Mouse (Mus musculus) retina, postnatal 1 day (tissue): Measurements from ENCODE around the gene Gemin5.

Experiments used
- DNase-seq: peaks from one replicate; pipeline ENCODE4 v3.0.0-alpha.2; 2012

The Gemin5 gene

DNA sequence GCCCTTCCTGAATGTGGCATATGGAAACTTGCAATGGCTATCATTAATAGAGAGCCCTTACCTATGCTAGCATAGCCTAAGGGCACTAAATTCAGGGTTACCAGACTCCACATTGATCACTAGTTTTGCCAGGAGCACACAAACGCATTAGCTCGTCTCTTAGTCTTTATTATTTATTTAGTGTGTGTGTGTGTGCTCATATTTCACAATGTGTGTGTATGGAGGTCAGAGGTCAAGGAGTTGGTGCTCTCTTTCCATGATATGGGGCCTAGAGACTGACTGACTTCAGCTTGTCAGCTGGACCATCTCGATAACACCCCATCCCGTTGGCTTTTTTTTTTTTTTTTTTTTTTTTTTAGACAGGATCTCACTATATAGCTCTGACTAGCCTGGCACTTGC, 1.3 kb upstream of the Gemin5 start:
- no peak for DNase-seq

DNA sequence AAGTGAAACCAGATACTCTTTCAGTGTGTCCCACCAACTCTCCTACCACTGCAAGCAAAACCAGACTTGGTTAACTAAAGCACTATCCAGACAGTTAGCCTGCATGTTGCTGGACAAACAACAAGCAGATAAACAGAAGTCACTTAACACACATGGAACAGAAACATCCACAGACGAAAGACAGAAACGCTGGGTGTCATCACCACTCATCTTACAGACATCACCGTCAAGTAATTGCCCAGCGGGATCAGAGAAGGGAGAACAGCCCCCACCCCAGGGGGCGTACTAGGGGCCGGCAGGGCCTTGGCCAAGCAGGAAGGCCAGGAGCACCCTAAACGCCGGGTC, 545 bp downstream of the Gemin5 start:
- DNase-seq: no peak

DNA sequence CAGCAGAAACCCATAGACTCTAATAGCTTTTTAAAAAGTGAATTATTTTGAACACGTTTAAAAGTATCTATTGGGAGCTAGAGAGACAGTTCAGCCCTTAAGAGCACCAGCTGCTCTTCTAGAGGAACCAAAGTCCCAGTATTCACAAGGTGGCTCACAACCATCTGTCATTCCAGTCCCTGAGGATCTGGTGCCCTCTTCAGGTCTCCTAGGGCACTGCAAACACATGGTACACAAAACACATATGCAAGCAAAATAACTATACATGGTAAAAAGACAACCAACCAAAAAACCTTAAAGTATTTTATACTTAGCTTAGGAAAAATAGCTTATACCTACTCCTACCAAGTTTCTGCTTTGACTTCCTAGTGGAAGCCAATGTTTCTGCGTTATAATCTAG, 3.3 kb downstream of the Gemin5 start:
- peak; percentile 28 for DNase-seq

DNA sequence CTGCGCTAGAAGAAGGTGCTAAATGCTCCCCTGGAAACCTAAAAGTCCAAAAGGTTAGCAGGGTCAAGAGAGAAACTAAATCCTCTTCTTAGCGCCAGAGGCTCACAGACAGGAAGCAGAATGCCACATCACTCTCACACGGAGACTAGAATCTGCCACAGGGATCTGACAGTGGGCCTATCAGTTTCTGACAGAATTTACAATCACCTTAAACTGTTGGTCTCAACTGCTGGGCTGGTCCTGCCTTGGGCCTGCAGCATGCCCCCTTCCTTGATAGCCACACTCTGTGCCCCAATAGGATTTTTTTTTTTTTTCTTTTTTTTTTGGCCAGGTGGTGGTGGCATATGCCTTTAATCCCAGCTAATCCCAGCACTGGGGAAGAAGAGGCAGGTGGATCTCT, 11.5 kb downstream of the Gemin5 start:
- no peak for DNase-seq

DNA sequence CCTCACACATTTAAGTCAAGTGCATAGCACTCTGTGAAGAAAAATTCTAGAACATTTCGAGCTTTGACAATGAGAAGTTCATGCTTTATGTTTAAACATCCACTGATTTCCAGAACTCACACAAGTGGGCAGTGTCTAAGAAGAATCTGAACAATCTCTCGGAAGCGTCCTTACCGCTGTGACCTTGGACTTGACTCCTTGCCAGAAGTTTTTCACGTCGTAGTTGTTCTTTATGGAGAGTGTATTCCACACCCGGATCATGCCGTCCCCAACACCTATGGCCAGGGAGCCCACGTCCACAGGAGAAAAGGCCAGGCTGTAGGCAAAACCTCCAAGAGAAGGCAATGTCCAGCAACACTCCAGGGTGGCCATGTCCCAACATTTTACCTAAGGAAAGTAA, 12.9 kb downstream of the Gemin5 start:
- DNase-seq: no peak

DNA sequence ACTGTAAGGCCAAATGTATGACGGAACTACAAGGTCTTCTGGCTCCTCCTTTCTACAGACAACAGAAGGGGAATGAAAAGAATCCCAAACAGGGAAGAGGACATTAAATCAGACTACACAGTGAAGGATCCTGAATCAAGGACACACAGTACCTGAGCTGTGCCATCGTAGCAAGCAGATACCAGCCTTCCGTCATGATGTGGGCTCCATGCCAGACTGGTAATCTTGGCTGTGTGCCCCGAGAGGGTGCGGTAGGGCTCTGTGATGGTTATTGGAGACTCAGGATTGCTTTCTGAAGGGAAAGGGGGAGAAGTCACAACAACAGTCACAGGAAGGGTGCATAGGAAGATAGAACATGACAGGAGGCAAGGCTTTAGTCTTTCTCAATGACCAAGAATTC, 22.1 kb downstream of the Gemin5 start:
- no peak for DNase-seq

DNA sequence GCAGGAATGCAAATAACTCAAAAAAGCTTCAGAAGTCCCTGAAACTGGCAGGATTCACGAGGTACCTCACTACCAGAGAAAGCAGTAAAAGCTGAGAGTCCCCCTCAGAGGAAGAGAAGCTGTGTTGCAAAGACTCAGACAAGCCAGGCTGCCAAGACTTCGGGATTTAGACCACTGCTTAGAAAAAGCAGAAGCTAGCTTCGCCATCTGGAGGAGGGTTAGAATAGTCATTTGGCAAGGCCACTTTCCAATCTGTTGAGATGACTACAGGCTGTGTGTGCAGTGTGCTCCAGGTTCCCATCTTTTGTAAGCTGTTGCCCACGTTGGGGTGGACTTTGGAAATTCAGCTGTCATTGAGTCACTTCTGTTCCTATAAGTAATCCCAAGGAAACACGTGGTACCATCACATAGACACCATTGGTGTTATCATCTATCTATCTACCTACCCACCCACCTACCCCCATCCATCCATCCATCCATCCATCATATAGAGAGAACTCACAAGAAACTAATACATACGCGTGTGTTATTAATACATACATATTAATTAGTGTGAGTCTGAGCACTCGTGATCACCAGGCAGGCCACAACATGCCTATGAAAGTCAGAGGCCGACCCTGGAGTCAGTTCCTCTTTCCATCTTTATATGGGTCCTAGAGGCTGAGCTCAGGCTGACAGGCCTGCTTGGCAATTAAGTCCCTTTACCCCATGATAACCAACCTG, 24.5 kb downstream of the Gemin5 start:
- DNase-seq: no peak

DNA sequence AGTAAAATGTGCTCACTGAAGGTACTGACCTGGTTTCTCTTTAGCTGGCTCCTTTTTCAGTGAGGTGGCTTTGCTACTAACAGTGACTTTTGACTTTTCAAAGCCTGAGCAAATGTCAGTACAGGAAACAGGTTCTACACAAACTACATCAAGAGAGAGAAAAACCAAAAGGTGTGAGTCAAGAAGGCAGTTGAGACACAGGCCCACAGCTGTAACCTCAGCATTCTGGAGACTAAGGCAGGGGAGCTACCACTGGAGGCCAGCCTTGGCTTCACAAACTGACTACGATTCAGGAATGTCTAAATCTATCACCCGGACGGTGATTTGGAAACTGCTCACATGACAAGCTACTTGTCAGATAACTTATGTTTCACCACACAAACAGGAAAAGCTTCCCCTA, 28.9 kb downstream of the Gemin5 start:
- DNase-seq: no peak

- DNase-seq: no peak
Measured at GRCm38 (mm10) chr11:58138821-58139220, 29.5 kb downstream of the Gemin5 start.

GRCm38 (mm10) chr11:58136677-58137076, 31.7 kb downstream of the Gemin5 start:
- DNase-seq: no peak

DNA sequence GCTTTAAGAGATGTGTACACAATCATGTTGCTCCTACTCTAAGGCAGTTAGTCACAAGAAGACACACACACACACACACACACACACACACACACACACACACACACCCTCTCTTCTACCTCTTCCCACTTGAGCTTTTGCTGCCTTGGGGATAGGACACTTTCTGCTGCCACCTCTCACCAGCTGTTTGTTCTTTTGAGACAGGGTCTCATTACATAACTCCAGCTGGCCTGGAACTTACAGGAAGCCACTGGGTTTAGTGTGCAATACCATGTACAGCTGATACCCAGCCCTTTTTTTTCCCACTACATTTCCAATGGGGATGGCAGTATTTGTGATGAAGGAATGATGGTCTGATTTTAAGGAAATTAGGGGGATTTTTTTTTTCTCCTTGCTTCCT, 33.0 kb downstream of the Gemin5 start:
- no peak for DNase-seq

- DNase-seq: no peak
Measured at GRCm38 (mm10) chr11:58134869-58135268, 33.5 kb downstream of the Gemin5 start.

DNA sequence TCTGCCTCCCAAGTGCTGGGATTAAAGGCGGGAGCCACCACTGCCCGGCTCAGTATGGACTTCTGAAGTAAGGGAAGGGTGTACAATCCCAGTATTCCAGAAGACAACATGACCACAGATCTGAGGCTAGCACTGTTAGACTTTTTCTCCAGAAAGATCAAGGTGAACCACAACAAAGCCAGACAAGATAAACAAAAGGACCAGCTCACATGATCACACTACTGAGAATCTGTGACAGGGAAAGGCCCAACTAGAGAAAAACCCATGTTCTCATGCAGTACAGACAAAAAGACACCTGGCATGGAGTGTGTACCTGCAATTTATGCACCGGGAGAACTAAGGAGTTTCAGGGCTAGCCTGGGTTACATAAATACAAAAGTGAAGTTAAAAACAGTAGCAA, 36.3 kb downstream of the Gemin5 start:
- DNase-seq: no peak

DNA sequence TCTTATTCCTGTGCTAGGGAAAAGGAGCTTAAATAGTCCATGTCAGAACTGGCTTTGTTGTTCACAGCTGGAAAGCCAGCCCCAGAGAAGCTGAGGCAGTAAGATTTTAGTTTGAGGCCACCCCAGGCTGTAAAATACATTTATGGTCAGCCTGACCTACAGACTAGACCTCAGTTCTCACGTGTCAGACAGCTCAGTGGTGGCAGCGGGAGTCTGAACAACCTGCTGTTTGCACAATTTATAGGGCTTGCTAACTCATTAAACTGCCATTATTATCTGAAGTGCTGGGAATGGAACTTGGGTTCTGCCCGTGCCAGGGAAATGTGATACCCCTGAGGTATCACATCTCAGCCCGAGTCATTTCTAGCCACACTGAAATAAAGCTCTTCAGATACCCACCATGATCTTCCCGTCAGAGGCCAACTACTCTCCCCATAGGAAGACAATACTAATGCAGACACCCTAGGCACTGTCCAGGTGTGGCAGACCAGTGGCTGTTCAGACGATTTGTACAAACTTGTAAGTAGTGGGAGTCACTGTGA, 39.0 kb downstream of the Gemin5 start:
- DNase-seq: no peak

DNA sequence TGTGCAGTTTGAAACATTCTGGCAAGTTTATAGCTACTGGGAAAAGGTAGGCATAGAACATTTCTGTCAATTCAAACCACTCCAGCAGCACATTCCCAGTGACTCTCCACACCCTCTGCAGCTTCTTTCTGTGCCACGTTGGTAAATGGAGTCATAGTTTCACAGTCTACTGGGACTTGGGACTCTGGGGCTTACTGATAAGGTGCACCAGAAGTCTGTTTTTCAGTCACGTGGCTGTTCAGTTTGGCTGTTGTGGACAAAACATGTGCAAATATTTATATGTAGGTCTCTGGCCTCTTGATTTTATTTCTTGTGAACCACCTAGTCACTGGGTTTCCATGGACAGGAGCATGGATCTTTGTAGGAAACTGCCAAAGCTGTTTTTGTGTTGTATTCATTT, 40.8 kb downstream of the Gemin5 start:
- no peak for DNase-seq

GRCm38 (mm10) chr11:58126397-58127160, 41.8 kb downstream of the Gemin5 start:
- peak; percentile 53 for DNase-seq

- no peak for DNase-seq
Measured at GRCm38 (mm10) chr11:58125021-58125420, 43.3 kb downstream of the Gemin5 start.

DNA sequence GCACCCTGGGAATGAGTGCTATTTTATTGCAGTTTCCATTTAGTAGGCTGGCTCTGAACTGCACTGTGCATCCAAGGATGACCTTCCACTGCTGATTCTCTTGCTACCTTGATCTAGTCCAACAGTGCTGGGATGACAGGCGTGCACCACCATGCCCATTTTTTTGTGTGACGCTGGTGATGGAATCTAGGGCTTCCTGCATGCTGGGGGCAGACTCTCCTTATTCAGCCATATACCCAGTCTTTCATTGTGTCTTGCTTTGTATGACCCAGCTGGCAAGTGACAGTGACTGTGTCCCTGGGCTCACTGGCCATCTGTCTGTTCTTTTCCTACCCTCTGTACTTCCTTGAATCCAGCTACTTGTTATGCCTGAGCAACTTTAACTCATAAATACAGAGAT, 44.6 kb downstream of the Gemin5 start:
- DNase-seq: no peak

DNA sequence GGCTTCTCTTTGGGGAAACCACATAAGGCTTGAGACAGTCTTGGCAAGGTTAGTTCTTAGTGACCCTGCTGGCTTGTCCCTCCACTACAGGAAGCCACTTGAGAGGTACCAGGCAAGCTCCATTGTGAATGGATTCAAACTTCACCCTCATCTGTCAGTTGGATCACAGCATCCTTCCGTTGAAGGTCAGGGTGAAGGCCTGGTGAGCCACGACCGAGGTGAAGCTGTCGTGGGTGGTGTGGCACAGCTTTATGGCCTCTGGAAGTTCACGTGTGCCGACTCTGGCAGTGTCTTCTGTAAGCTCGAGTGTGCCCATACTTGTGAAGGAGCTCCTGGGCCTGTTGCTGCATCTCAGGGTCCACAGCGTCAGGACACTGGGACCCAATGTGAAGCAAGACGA, 47.0 kb downstream of the Gemin5 start:
- DNase-seq: no peak

GRCm38 (mm10) chr11:58120655-58121054, 47.7 kb downstream of the Gemin5 start:
- no peak for DNase-seq

- DNase-seq: no peak
Measured at GRCm38 (mm10) chr11:58117044-58117652, 51.2 kb downstream of the Gemin5 start.

- no peak for DNase-seq
Measured at GRCm38 (mm10) chr11:58116560-58116959, 51.8 kb downstream of the Gemin5 start.

DNA sequence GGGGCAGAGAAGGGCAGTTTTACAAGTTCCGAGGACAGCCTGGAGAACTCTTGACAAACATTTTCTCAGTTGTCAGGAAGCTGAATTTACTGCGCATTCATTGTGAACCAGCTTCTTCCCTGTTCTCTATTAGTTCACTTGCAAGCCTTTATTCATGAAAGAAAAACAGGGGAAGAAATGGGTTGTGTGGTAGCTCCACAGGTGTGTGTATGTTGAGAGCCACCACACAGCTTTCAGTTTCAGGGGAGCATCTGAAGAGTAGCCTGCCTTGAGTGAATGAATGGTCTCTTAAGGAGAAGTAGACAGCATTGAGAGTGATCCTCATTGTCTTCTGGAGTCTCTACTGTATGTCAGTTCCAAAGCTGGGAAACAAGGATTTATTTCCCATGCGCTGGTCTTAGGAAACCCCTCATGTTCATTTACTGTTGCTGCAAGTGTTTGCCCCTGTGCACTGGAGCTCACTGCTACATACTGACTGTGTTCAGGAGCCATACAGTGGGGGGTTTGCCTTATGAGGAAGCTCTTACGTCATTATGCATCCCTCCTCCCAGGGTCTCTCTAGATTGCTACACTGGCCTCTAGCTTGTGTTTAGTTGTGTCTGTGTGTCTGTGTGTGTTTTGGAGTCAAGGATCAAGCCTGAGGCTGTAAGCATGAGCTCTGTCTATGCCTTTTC, 60.5 kb downstream of the Gemin5 start:
- DNase-seq: no peak
